In the genomic region with DNA sequence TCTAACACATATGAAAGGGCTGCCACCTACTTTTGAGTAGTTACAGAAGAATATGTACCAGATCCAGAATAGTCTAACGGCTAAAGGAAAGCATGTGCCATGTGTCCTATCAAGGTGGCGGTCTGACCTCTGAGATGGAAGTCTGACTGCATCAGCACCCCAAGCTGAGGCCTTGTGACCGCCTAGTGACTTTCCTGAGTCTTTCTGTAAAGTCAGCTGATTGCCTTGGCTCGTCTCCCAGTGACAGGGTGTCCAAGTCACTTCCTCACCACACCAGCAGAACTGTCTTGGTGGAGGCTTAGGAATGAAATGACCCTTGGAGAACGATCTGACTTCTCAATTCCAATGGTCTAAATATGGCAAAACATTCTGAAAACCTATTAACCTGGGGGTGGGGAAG, we compare ENCODE assay signal across 11 mouse cellular contexts.
DNase-seq lines count a peak whose midpoint lies in the region; ATAC-seq and TF ChIP-seq lines count a peak whose summit lies in the region.
"Had no signal": no experiment of that assay in that cellular context is flagged by ENCODE, and none has a peak within 500 bp of the region (broad histone marks: within the 10 kb centered on the region; RNA-seq: fewer than 3 reads in every experiment).

No protein-coding gene starts in this region.

- H3K4me1 ChIP-seq in intestine, postnatal 0 days (replicated peaks; ENCODE audit: control insufficient read depth, insufficient read depth, low read length) = no peaks in the 10 kb centered on the region
- H3K4me1 ChIP-seq in intestine, embryonic 16.5 days (ENCODE audit: control insufficient read depth, insufficient read depth, low read length) = no peaks in the 10 kb centered on the region
- no peaks in the 10 kb centered on the region for H3K4me1 ChIP-seq in forebrain, embryonic 10.5 days
- H3K4me1 ChIP-seq: liver, embryonic 15.5 days; neural tube, embryonic 13.5 days had no signal

- H3K9me3 ChIP-seq in intestine, postnatal 0 days (ENCODE audit: control insufficient read depth) = no peaks in the 10 kb centered on the region
- H3K9me3 ChIP-seq in intestine, embryonic 16.5 days (ENCODE audit: control insufficient read depth, low read length) = no peaks in the 10 kb centered on the region
- H3K9me3 ChIP-seq in forebrain, embryonic 10.5 days = no peaks in the 10 kb centered on the region
- H3K9me3 ChIP-seq: liver, embryonic 15.5 days; neural tube, embryonic 13.5 days had no signal

- no peaks in the 10 kb centered on the region; the same call in 1 of the 2 replicates for H3K36me3 ChIP-seq in intestine, postnatal 0 days (ENCODE audit: control insufficient read depth, insufficient read depth)
- H3K36me3 ChIP-seq in intestine, embryonic 16.5 days (ENCODE audit: control insufficient read depth, insufficient read depth, low read length) = no peaks in the 10 kb centered on the region
- peaks cover 8% of the 10 kb centered on the region; the same call in 1 of the 2 replicates for H3K36me3 ChIP-seq in forebrain, embryonic 10.5 days (replicated peaks)

- H3K27ac ChIP-seq in intestine, postnatal 0 days (ENCODE audit: low read depth, low read length) = no peak overlapping the region
- no peak overlapping the region for H3K27ac ChIP-seq in intestine, embryonic 16.5 days (ENCODE audit: low read length)
- H3K27ac ChIP-seq in forebrain, embryonic 10.5 days = no peak overlapping the region
- H3K27ac ChIP-seq: liver, embryonic 15.5 days; neural tube, embryonic 13.5 days had no signal

- no peak overlapping the region for H3K9ac ChIP-seq in intestine, postnatal 0 days (ENCODE audit: low read depth, low read length)
- no peak overlapping the region for H3K9ac ChIP-seq in intestine, embryonic 16.5 days (ENCODE audit: low read depth, low read length)
- H3K9ac ChIP-seq: liver, embryonic 15.5 days; neural tube, embryonic 13.5 days had no signal

- peak; percentile 31; the same call in 1 of the 2 replicates for ATAC-seq in intestine, postnatal 0 days
- ATAC-seq in intestine, embryonic 16.5 days = no peak

- DNase-seq in 416B (ENCODE audit: low read depth) = peak; percentile 58
- peak; percentile 63 for DNase-seq in brain, adult 2 months (ENCODE audit: low read depth, low spot score)
- DNase-seq in kidney, postnatal 14 days = peak; percentile 75
- DNase-seq in thymus, postnatal 36 days = no peak
- no peak for DNase-seq in ovary, postnatal 36 days (ENCODE audit: low spot score)
- no peak for DNase-seq in forebrain, embryonic 10.5 days (ENCODE audit: extremely low spot score, low spot score)

- no peak for TF ChIP-seq CTCF in intestine, postnatal 0 days (IDR thresholded peaks at IDR 0.05; ENCODE audit: low read depth)

- no peak overlapping the region for H3K4me3 ChIP-seq in intestine, postnatal 0 days (ENCODE audit: low read depth, low read length)
- no peak overlapping the region for H3K4me3 ChIP-seq in intestine, embryonic 16.5 days (ENCODE audit: low read length)
- H3K4me3 ChIP-seq in forebrain, embryonic 10.5 days = no peak overlapping the region
- H3K4me3 ChIP-seq: liver, embryonic 15.5 days; neural tube, embryonic 13.5 days had no signal

- no peak overlapping the region for H3K4me2 ChIP-seq in intestine, postnatal 0 days (replicated peaks; ENCODE audit: low read depth)
- no peak overlapping the region for H3K4me2 ChIP-seq in intestine, embryonic 16.5 days (ENCODE audit: low read depth, low read length)
- H3K4me2 ChIP-seq: liver, embryonic 15.5 days; neural tube, embryonic 13.5 days had no signal

- WGBS in intestine, postnatal 0 days = 59% methylated on average over 5 of the region's 5 CpGs
- WGBS in intestine, embryonic 16.5 days = 69% methylated on average over 5 of the region's 5 CpGs
- 92% methylated on average over 5 of the region's 5 CpGs for WGBS in forebrain, embryonic 10.5 days

- no peaks in the 10 kb centered on the region for H3K27me3 ChIP-seq in intestine, postnatal 0 days (replicated peaks; ENCODE audit: control insufficient read depth, insufficient read depth, low read length)
- H3K27me3 ChIP-seq in intestine, embryonic 16.5 days (replicated peaks; ENCODE audit: control insufficient read depth, insufficient read depth, low read length) = no peaks in the 10 kb centered on the region
- no peaks in the 10 kb centered on the region for H3K27me3 ChIP-seq in forebrain, embryonic 10.5 days (ENCODE audit: poor library complexity, severe bottlenecking)
- H3K27me3 ChIP-seq: CH12.LX; liver, embryonic 15.5 days; neural tube, embryonic 13.5 days had no signal

Comparison
In these comparisons a context has a peak if more than half of its experiments do, and no peak if none do; other contexts are left out.
1. DNase-seq: peak in 416B (single experiment), brain, adult 2 months (single experiment) and kidney, postnatal 14 days (single experiment); none in thymus, postnatal 36 days (0 of 2), ovary, postnatal 36 days (single experiment) and forebrain, embryonic 10.5 days (single experiment).